Mouse (Mus musculus): ENCODE measurements at regions not wholly inside any gene's neighbourhood (a gene's known extent, or its start where the extent isn't known, plus 50 kb on each side); places are given as distances from the start of the nearest gene placed in this dataset.

DNA sequence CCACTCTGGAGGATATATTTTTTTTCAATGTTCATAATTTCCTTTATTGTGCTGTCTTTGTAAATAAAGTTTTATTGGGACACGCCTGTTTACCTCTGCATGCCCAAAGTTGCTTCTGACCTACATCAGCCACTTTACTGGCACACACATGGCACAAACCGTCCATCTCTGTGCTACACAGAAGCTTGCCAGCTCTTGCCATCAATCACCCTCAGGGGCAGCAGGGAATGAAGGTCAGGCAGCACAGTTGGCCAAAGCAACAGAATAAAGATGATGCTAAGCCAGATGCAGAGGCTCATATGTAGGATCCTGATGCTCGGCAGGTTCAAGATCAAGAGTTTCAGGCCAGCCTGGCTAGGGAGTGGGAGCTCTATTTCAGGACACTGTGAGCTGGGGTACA lies 187.7 kb downstream of the Parn start:
- no peak for TF ChIP-seq POLR2A (IDR thresholded peaks at IDR 0.05; ENCODE audit: low read depth, low read length)
- no peak for TF ChIP-seq CTCF (IDR thresholded peaks at IDR 0.05; ENCODE audit: borderline replicate concordance, insufficient read depth, low read length)
